Comparison of ENCODE assay signal across 9 mouse cellular contexts in the genomic region with DNA sequence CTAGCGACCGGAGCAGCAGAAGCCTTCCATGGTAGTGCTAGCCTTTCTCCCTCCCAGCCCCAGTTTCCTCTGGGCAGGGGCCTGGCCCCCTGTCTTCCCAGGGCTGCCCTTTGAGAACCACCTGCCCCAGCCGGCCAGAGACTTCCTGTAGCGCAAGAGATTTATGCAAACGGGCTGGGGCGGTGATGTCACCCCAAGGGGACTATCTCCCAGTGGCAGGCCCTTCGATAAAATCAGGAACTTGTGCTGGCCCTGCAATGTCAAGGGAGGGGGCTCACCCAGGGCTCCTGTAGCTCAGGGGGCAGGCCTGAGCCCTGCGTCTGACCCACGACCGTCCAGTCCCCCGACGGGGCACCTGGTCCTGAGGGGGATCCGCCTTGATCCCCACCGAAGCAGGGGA. TPM values are rescaled to one million over a fixed set of nuclear protein-coding genes. Genes with fewer than 3 reads are reported as not detected.
DNase-seq lines count a peak whose midpoint lies in the region; ATAC-seq and TF ChIP-seq lines count a peak whose summit lies in the region.
"Had no signal": no experiment of that assay in that cellular context is flagged by ENCODE, and none has a peak within 500 bp of the region (broad histone marks: within the 10 kb centered on the region; RNA-seq: fewer than 3 reads in every experiment).

No protein-coding gene starts in this region.

- H3K9me3 ChIP-seq in lung, embryonic 14.5 days (ENCODE audit: low read depth, low read length), result no peaks in the 10 kb centered on the region
- no peaks in the 10 kb centered on the region for H3K9me3 ChIP-seq in forebrain, embryonic 11.5 days (ENCODE audit: control insufficient read depth, low read length)

- no peaks in the 10 kb centered on the region for H3K4me1 ChIP-seq in lung, embryonic 14.5 days (ENCODE audit: insufficient read depth)
- H3K4me1 ChIP-seq in forebrain, embryonic 11.5 days (replicated peaks; ENCODE audit: control insufficient read depth, insufficient read depth, low read length), result no peaks in the 10 kb centered on the region

- no peak overlapping the region for H3K4me2 ChIP-seq in lung, embryonic 14.5 days
- H3K4me2 ChIP-seq in forebrain, embryonic 11.5 days (ENCODE audit: low read depth, low read length, severe bottlenecking), result no peak overlapping the region

- no peak overlapping the region for H3K9ac ChIP-seq in lung, embryonic 14.5 days
- no peak overlapping the region for H3K9ac ChIP-seq in forebrain, embryonic 11.5 days (ENCODE audit: low read length)

- no peak for TF ChIP-seq CTCF in lung, embryonic 14.5 days (IDR thresholded peaks at IDR 0.05; ENCODE audit: low read depth)

- WGBS in lung, embryonic 14.5 days, result 66% methylated on average over 14 of the region's 14 CpGs
- 71% methylated on average over 14 of the region's 14 CpGs for WGBS in forebrain, embryonic 11.5 days

- ATAC-seq in lung, embryonic 14.5 days (ENCODE audit: insufficient read depth), result no peak
- ATAC-seq in forebrain, embryonic 11.5 days (replicated peaks; ENCODE audit: low FRiP score), result no peak

- H3K36me3 ChIP-seq in lung, embryonic 14.5 days (ENCODE audit: insufficient read depth), result no peaks in the 10 kb centered on the region
- no peaks in the 10 kb centered on the region for H3K36me3 ChIP-seq in forebrain, embryonic 11.5 days (ENCODE audit: control insufficient read depth, insufficient read depth, low read length)

- no peak overlapping the region for H3K27ac ChIP-seq in lung, embryonic 14.5 days (ENCODE audit: low read depth)
- H3K27ac ChIP-seq in forebrain, embryonic 11.5 days (ENCODE audit: low read depth, low read length), result no peak overlapping the region

- H3K4me3 ChIP-seq in lung, embryonic 14.5 days (ENCODE audit: low read depth, low read length), result no peak overlapping the region
- H3K4me3 ChIP-seq in forebrain, embryonic 11.5 days (ENCODE audit: low read depth, low read length), result no peak overlapping the region

- H3K27me3 ChIP-seq in lung, embryonic 14.5 days (ENCODE audit: insufficient read depth, low read length), result no peaks in the 10 kb centered on the region
- H3K27me3 ChIP-seq in forebrain, embryonic 11.5 days (ENCODE audit: control insufficient read depth, insufficient read depth, low read length), result no peaks in the 10 kb centered on the region

- peak; percentile 28 for DNase-seq in adrenal gland, adult 2 months
- no peak for DNase-seq in adrenal gland, postnatal 25 days
- peak; percentile 59 to 65 for DNase-seq in right cerebral cortex, postnatal 10 days (ENCODE audit: low spot score in 2 of 2)
- DNase-seq in right cerebral cortex, postnatal 4 days, result no peak
- peak; percentile 11 for DNase-seq in lung, embryonic 14.5 days
- peak; percentile 74 to 85 for DNase-seq in spleen, postnatal 4 days (ENCODE audit: low spot score in 2 of 2)
- DNase-seq in cerebellum, adult 9-11 months, result no peak
- DNase-seq in forebrain, embryonic 11.5 days (ENCODE audit: low spot score), result no peak

RNA-seq across cellular contexts. Expression of a gene that starts 14.3 kb away (rescaled TPM):
- 1 to 10 TPM; 5.0 to 7.1 TPM for total RNA-seq in adrenal gland, adult 2 months (2021)
- 17.6 and 21.9 TPM in 2 replicates for polyA plus RNA-seq in adrenal gland, adult 2 months (2012; rRNA removed)
- total RNA-seq in adrenal gland, postnatal 25 days (2021), result 3.0 and 3.3 TPM in 2 replicates
- polyA plus RNA-seq in lung, embryonic 14.5 days (2014; fragmentation: Nextera tagmentation; extraction: Ambion mirVana), result 6.2 TPM in 2 replicates
- 2.2 and 4.9 TPM in 2 replicates for polyA plus RNA-seq in forebrain, embryonic 11.5 days (2014; fragmentation: Nextera tagmentation; extraction: Ambion mirVana)

RNA-seq across cellular contexts. Expression of a gene that starts 21.4 kb away (rescaled TPM):
- under 1 TPM; 0.07 to 0.09 TPM for total RNA-seq in adrenal gland, adult 2 months (2021)
- polyA plus RNA-seq in adrenal gland, adult 2 months (2012; rRNA removed), result not detected in 2 replicates
- not detected in 2 replicates for total RNA-seq in adrenal gland, postnatal 25 days (2021)
- polyA plus RNA-seq in lung, embryonic 14.5 days (2014; fragmentation: Nextera tagmentation; extraction: Ambion mirVana), result 0.47 and 7.7 TPM in 2 replicates
- not detected in 2 replicates for polyA plus RNA-seq in forebrain, embryonic 11.5 days (2014; fragmentation: Nextera tagmentation; extraction: Ambion mirVana)
- total RNA-seq: adrenal gland, postnatal 36 days had no signal

RNA-seq across cellular contexts. Expression of a gene that starts 26.3 kb away (rescaled TPM):
- total RNA-seq in adrenal gland, adult 2 months (2021), result 10 to 100 TPM; 27.7 to 36.7 TPM
- 60.4 and 66.7 TPM in 2 replicates for polyA plus RNA-seq in adrenal gland, adult 2 months (2012; rRNA removed)
- 31.2 and 32.7 TPM in 2 replicates for total RNA-seq in adrenal gland, postnatal 25 days (2021)
- polyA plus RNA-seq in lung, embryonic 14.5 days (2014; fragmentation: Nextera tagmentation; extraction: Ambion mirVana), result 29.0 and 33.3 TPM in 2 replicates
- 23.3 and 23.6 TPM in 2 replicates for polyA plus RNA-seq in forebrain, embryonic 11.5 days (2014; fragmentation: Nextera tagmentation; extraction: Ambion mirVana)

RNA-seq across cellular contexts. Expression of a gene that starts 42.7 kb away (rescaled TPM):
- total RNA-seq in adrenal gland, adult 2 months (2021), result 100 to 1,000 TPM; 235 to 255 TPM
- 28.1 and 31.9 TPM in 2 replicates for polyA plus RNA-seq in adrenal gland, adult 2 months (2012; rRNA removed)
- 203 and 258 TPM in 2 replicates for total RNA-seq in adrenal gland, postnatal 25 days (2021)
- 300 and 322 TPM in 2 replicates for polyA plus RNA-seq in lung, embryonic 14.5 days (2014; fragmentation: Nextera tagmentation; extraction: Ambion mirVana)
- polyA plus RNA-seq in forebrain, embryonic 11.5 days (2014; fragmentation: Nextera tagmentation; extraction: Ambion mirVana), result 354 and 371 TPM in 2 replicates

Comparison
In these comparisons a context has a peak if more than half of its experiments do, and no peak if none do; other contexts are left out.
1. DNase-seq: peak in adrenal gland, adult 2 months (single experiment), right cerebral cortex, postnatal 10 days (2 of 2), lung, embryonic 14.5 days (single experiment) and spleen, postnatal 4 days (2 of 2); none in adrenal gland, postnatal 25 days (single experiment), right cerebral cortex, postnatal 4 days (single experiment), cerebellum, adult 9-11 months (single experiment) and forebrain, embryonic 11.5 days (single experiment).